Mouse (Mus musculus) hindbrain, embryonic 14.5 days (tissue): Measurements from ENCODE around the gene Islr. TPM values are rescaled to one million over a fixed set of nuclear protein-coding genes. Genes with fewer than 3 reads are reported as not detected.

Experiments used
- ATAC-seq: fragments of 200-750 bp; cut with Nextera tagmentation; 2 replicates; pipeline ENCODE4 v1.8.0; 2017; ENCODE audit warnings: moderate number of reproducible peaks, mild to moderate bottlenecking, moderate TSS enrichment, moderate library complexity; ENCODE audit not compliant: low FRiP score
- DNase-seq: peaks from one replicate; pipeline ENCODE4 v3.0.0-alpha.2; 2015; ENCODE audit warnings: low spot score
- H3K27ac ChIP-seq: fragments of 300-500 bp; sonication (generic); 2 replicates; pipeline ENCODE4 v1.5.1; 2014; ENCODE audit warnings: mild to moderate bottlenecking, moderate library complexity
- H3K27me3 ChIP-seq: fragments of 300-500 bp; sonication (generic); 2 replicates; pipeline ENCODE4 v1.6.1; 2014; ENCODE audit warnings: mild to moderate bottlenecking, low read length, mixed read lengths; ENCODE audit not compliant: control insufficient read depth, insufficient read depth
- H3K36me3 ChIP-seq: fragments of 300-500 bp; sonication (generic); replicated peaks from 2 replicates; pipeline ENCODE4 v1.6.1; 2014; ENCODE audit not compliant: control insufficient read depth, insufficient read depth
- H3K4me1 ChIP-seq: fragments of 300-500 bp; sonication (generic); replicated peaks from 2 replicates; pipeline ENCODE4 v1.6.1; 2014; ENCODE audit warnings: antibody characterized with exemption, low read length, mixed read lengths; ENCODE audit not compliant: control insufficient read depth, insufficient read depth
- H3K4me2 ChIP-seq: fragments of 300-500 bp; sonication (generic); replicated peaks from 2 replicates; pipeline ENCODE4 v1.6.1; 2014; ENCODE audit warnings: mild to moderate bottlenecking, moderate library complexity
- H3K4me3 ChIP-seq: fragments of 300-500 bp; sonication (generic); replicated peaks from 2 replicates; pipeline ENCODE4 v1.5.1; 2014; ENCODE audit warnings: mild to moderate bottlenecking, low read length
- H3K9ac ChIP-seq: fragments of 300-500 bp; sonication (generic); 2 replicates; pipeline ENCODE4 v1.6.1; 2014
- H3K9me3 ChIP-seq: fragments of 300-500 bp; sonication (generic); 2 replicates; pipeline ENCODE4 v1.6.1; 2016; ENCODE audit warnings: low read length; ENCODE audit not compliant: control insufficient read depth
- WGBS: fragments of 180-500 bp; shearing (Covaris S2); extraction: QIAGEN DNeasy Blood & Tissue Kit; methylation state at CpG from one replicate; pipeline ENCODE4 v1.1.7; 2014; 5-methylcytosine and 5-hydroxymethylcytosine counted together
- polyA plus RNA-seq: library from polyadenylated mRNA; unstranded; fragments of >200 nt; fragmentation: Nextera tagmentation; extraction: Ambion mirVana; gene quantifications from 2 replicates; pipeline ENCODE4 v1.2.1, GENCODE M21; 2014

Islr gene
- polyA plus RNA-seq, 1 experiment from 2014 or later = 34.8 TPM

DNA sequence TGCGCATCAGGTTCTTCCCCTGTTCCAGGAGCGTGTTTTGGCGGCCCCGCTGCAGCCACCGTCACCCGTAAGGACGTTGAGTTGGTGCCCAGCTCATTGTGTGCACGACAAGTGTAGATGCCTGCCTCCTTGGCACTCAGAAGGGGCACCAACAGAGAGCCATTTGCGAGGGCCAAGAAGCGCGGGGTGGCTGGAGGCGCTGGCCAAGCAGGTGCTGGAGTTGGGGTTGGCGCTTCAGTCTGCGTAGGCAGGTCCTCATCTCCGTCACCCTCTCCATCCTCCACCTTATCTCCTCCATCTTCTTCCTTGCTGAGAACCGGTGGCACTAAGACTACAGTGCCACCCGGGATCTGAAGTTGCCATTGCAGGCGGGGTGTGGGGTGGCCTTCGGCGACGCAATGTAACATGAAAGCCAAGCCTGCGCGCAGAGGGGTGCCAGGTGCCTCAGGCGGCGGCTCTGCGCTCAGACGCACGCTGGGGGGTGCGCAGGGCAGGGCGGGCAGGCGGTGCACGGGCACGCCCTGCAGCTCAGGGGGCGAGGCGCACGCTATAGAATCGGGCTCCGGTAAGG lies 5.2 kb downstream of the Islr start:
- ATAC-seq (no peak), DNase-seq (no peak)
- Histone ChIP-seq H3K9me3 (no peaks in the 10 kb centered on the region), H3K9ac (peak overlapping the region; percentile 51), H3K4me1 (peaks cover 37% of the 10 kb centered on the region), H3K27ac (peak overlapping the region; percentile 72), H3K4me2 (peak overlapping the region; percentile 53), H3K36me3 (no peaks in the 10 kb centered on the region), H3K4me3 (peak overlapping the region; percentile 31), H3K27me3 (peaks cover 100% of the 10 kb centered on the region)
- 3% methylated on average over 38 of the region's 38 CpGs for WGBS

DNA sequence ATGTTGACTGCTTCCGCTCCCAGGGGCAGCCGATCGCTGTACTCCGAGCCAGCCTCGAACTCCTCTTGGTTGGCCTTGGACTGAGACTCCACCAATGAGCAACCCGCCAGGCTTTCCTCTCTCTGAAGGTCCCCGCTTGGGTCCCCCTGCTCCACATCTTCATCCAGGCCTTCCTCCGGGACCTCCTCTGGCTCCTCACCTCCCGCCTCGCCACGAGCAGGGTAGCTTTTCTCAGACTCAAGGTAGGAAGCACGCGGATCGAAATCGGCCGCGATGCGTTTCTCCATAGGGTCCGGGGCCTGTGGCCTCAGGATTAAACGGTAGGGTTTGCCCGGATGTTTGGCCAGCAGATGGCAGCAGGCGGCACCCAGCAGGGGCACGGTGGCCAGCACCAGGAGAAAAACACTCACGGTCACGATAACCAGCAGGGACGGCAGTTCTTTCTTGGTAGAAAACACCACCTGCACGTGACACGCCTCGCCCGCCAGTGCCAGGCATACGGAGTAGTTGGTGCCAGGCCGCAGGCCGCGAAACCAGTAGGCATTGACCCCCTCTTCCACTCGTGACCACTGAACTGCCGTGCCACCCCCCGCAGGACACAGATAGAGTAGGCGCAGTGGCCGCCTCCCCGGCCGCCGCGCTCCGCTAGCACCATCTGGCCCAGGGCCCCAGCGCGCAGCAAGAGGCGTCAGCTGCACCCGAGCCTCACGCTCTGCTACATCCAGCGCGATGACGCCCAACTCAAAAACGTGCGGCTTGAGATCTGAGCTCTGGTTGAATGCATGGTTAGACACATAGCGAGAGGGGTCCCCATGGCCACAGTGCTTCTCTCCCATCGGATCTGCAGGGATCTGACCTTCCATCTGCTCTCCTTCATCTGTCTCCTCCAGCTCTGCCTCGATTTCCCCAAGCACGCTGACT lies 6.1 kb downstream of the Islr start:
- Histone ChIP-seq H3K9ac (peak overlapping the region; percentile 63), H3K36me3 (no peaks in the 10 kb centered on the region), H3K27ac (peak overlapping the region; percentile 44), H3K4me3 (peak overlapping the region; percentile 31), H3K27me3 (peaks cover 92% of the 10 kb centered on the region), H3K4me1 (peaks cover 37% of the 10 kb centered on the region), H3K9me3 (no peaks in the 10 kb centered on the region), H3K4me2 (peak overlapping the region; percentile 53)
- ATAC-seq (0 out of 2 replicates have a peak, but pooled peaks have one; percentile 25), DNase-seq (peak; percentile 42)
- WGBS = under 1% methylated on average over 57 of the region's 58 CpGs

DNA sequence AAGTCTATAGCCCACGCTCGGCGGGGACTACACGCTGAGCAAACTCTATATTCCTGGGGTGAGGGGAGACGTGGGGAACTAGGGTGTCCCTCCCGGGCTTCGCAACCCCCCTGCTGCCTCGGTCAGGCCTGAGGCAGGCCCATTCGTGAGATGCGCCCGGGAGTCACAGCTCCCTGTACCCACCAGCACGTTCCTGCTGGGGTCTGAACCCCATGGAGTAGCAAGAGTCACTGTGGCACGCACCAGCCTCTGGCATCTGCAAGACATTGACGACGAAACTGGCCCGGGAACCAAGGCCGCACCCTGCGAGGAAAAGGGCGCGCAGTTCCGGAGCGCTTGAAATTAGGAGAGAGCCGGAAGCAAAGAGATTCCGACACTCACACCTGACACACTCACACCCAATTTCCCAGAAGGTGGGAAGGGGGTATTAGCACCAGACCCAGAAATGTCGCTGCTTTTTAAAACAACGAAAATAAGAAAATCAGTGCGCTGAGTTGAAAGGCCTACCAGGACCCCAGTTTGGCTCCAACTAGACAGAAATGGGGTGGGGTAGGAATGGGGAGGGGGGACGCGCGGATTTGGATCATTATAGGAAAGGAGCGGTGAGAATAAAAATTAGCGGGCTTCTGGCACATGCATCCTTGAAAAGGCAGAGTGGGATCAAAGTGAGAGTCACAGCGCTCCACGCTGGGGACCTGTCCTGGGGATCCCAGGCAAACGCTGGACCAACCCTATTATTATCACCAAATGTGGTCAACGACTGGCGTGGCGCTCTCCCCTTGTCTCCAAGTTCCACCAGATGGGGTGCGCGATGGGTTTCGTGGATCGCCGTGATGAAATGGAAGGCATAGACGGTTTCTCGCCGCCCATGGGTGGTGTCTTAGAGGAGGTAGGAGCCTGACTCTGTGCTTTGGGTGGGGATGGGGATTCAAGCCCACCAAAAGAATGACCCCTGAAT lies 7.2 kb downstream of the Islr start:
- peak overlapping the region; percentile 63 for H3K9ac ChIP-seq
- peak overlapping the region; percentile 53 for H3K4me2 ChIP-seq
- no peaks in the 10 kb centered on the region for H3K9me3 ChIP-seq
- 2% methylated on average over 46 of the region's 46 CpGs for WGBS
- no peak for DNase-seq
- no peaks in the 10 kb centered on the region for H3K36me3 ChIP-seq
- peaks cover 29% of the 10 kb centered on the region for H3K4me1 ChIP-seq
- H3K27ac ChIP-seq = peak overlapping the region; percentile 44
- H3K27me3 ChIP-seq = peaks cover 81% of the 10 kb centered on the region
- H3K4me3 ChIP-seq = peak overlapping the region; percentile 31
- ATAC-seq = no peak

DNA sequence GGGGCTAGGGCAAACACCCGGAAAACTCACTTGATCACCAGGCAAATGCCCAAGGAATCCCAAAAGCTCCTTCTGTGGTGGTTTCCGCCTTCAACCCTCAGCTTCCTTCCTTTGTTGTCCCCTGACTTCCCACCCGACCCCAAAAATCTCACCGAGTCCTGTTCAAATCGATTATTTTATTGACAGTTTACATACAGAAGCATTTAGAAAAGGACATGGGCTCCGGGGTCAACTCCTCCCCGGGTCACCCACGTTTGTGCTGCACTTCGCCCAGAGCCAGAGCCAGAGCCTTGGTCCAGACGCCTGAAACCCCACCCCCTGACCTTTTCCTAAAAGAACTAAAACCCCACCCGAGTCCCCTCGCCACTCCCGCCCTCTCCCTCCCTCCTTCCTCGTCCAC lies 8.0 kb downstream of the Islr start:
- H3K4me1 ChIP-seq = peaks cover 29% of the 10 kb centered on the region
- peak overlapping the region; percentile 31 for H3K4me3 ChIP-seq
- peaks cover 73% of the 10 kb centered on the region for H3K27me3 ChIP-seq
- H3K36me3 ChIP-seq = no peaks in the 10 kb centered on the region
- H3K9ac ChIP-seq = peak overlapping the region; percentile 63
- H3K4me2 ChIP-seq = peak overlapping the region; percentile 53
- no peaks in the 10 kb centered on the region for H3K9me3 ChIP-seq
- H3K27ac ChIP-seq = peak overlapping the region; percentile 32; the same call in 1 of the 2 replicates
- DNase-seq = no peak
- 4% methylated on average over 14 of the region's 14 CpGs for WGBS
- ATAC-seq = no peak

DNA sequence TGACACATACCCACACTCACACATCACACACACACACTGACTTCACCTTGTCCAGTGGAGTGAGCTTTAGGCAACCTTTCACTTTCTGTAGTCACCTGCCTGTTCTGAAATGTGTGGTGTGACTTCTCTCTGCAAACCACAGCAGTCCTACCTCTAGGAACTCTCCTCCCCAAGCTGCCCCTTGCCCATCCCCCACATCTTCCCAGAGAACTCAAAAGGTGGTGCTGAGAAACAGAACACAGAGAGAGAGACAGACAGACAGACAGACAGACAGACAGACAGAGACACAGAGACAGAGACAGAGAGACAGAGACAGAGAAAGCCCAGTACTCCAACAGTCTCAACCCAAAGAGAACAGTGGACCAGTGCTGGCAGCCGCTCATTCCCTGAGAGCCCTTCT lies 8.4 kb downstream of the Islr start:
- Histone ChIP-seq H3K9me3 (no peaks in the 10 kb centered on the region), H3K4me1 (peaks cover 29% of the 10 kb centered on the region), H3K27ac (peak overlapping the region; percentile 32; the same call in 1 of the 2 replicates), H3K9ac (peak overlapping the region; percentile 63), H3K4me2 (peak overlapping the region; percentile 53), H3K27me3 (peaks cover 72% of the 10 kb centered on the region), H3K4me3 (peak overlapping the region; percentile 31), H3K36me3 (no peaks in the 10 kb centered on the region)
- 18% methylated on average over 1 of the region's 1 CpGs for WGBS
- DNase-seq (no peak), ATAC-seq (no peak)

DNA sequence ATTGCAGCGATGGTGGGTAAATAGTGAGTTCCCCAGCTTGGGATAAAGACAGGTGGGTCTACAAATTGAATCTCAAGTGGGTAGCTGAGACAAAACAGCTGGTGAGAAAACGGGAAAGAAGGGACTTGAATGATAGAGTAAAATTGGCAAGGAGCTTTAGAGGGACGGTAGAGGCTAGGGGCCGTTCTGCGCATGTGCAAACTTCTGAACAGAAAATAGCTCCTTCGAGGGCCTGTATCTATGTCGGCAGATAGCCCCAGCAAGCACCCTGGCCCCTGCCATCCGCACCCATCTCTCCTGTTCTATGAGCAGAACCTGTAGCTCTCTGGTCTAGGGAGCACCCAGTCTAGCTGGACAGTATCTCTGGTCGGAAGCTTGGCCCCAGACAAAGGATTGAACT lies 9.9 kb downstream of the Islr start:
- ATAC-seq = no peak
- H3K9ac ChIP-seq = no peak overlapping the region
- H3K4me3 ChIP-seq = no peak overlapping the region
- no peaks in the 10 kb centered on the region for H3K36me3 ChIP-seq
- 71% methylated on average over 9 of the region's 9 CpGs for WGBS
- H3K9me3 ChIP-seq = no peaks in the 10 kb centered on the region
- H3K4me1 ChIP-seq = peaks cover 26% of the 10 kb centered on the region
- H3K27ac ChIP-seq = no peak overlapping the region
- H3K27me3 ChIP-seq = peaks cover 57% of the 10 kb centered on the region
- H3K4me2 ChIP-seq = no peak overlapping the region; the same call in 1 of the 2 replicates
- no peak for DNase-seq

DNA sequence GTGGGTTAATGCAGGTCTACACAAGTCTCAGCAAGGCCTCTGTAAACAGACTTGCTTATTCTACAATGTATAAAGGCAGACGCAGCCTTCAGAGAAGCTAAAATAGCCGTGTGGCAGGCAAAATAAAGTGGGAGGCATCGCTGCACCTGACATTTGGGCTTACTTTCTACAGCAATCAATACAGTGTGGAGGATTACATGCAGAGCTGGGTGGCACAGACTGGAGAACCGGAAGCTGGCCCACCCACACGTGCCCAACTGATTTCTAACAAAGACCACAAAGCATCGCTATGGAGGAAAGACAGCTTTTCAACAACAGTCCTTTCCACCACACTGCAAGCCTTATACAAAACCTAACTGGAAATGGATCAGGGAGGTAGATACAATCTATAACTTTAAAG lies 19.6 kb downstream of the Islr start:
- Histone ChIP-seq H3K27ac (no peak overlapping the region), H3K36me3 (no peaks in the 10 kb centered on the region), H3K4me2 (no peak overlapping the region), H3K4me3 (no peak overlapping the region), H3K9ac (no peak overlapping the region), H3K27me3 (no peaks in the 10 kb centered on the region), H3K9me3 (no peaks in the 10 kb centered on the region), H3K4me1 (no peaks in the 10 kb centered on the region)
- no peak for DNase-seq
- no peak for ATAC-seq
- 74% methylated on average over 6 of the region's 6 CpGs for WGBS

DNA sequence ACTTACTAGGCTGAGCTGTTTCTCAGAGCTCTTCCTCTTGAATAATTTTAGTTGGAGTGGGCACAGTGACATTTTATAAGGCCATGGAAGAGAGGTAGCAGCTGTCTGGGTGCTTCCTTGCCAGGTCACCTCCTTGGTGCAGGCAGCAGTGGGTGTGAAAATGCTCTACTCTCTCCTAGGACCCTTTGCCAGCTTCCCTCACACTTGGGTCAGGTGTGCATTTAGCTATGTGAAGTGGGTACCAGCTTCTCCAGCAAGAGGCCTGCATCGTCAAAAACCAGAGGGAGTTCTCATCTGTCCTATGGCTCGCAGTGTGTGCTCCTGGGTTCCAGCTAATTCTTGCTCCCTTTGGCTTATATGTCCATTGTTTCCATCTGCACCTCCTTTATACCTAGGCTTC lies 24.7 kb downstream of the Islr start:
- H3K9ac ChIP-seq = no peak overlapping the region
- no peak overlapping the region for H3K4me2 ChIP-seq
- no peak overlapping the region for H3K4me3 ChIP-seq
- H3K9me3 ChIP-seq = no peaks in the 10 kb centered on the region
- ATAC-seq (no peak), DNase-seq (no peak)
- WGBS = 92% methylated on average over 2 of the region's 2 CpGs
- peaks cover 8% of the 10 kb centered on the region; the same call in 1 of the 2 replicates for H3K4me1 ChIP-seq
- no peak overlapping the region for H3K27ac ChIP-seq
- H3K27me3 ChIP-seq = no peaks in the 10 kb centered on the region
- H3K36me3 ChIP-seq = no peaks in the 10 kb centered on the region
